Mouse (Mus musculus): ENCODE measurements around the gene Mrpl55. TPM values are rescaled to one million over a fixed set of nuclear protein-coding genes. Genes with fewer than 3 reads are reported as not detected.

Mrpl55 gene
- total RNA-seq, 2 experiments from 2014 or later, result 33.2 to 38.3 TPM

DNA sequence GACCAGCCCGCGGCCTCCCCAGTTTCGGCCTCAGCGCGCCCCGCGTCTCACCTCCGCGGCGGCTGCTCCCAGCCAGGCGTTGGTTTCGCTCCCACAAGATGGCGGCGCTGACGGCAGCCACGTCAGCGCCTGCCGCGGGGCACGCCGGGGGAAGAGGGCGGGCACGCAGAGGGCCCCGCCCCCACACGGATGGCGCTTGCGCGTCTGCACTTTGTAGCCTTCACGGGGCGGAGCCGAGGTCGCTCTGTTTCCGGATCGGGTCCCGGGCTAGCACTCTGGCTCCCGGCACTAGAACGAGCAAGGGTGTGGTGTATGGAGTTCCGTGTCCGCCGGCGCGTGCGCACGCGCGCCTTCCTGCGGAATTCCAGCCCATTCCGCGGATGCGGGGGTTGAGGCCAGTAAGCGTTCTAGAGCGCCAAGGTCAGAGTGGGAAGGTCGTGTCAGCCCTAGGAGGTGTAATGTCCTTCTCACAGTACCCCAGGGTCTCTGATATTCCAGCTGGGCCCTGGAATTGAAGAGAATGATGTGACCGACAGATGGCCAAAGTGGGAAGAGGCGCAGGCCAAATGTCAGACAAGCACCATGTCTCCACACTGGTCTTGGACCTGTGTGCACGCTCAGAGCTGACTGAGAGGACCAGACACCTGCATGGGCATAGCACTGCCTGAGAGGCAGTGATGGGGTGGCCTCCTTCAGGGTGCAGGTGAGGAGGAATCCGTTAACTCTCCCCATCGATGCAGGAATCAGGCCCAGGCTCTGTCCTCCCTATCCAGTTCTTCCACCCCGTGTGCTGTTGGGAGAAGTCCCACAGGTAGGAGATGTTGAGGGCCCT lies 26.1 kb downstream of the Mrpl55 start, which contains the start of gene Arf1:
TSS of gene Arf1 (minus strand) at position 149 of the 832 bp plus-strand sequence.
- DNase-seq, result peak; percentile 95 to 96

DNA sequence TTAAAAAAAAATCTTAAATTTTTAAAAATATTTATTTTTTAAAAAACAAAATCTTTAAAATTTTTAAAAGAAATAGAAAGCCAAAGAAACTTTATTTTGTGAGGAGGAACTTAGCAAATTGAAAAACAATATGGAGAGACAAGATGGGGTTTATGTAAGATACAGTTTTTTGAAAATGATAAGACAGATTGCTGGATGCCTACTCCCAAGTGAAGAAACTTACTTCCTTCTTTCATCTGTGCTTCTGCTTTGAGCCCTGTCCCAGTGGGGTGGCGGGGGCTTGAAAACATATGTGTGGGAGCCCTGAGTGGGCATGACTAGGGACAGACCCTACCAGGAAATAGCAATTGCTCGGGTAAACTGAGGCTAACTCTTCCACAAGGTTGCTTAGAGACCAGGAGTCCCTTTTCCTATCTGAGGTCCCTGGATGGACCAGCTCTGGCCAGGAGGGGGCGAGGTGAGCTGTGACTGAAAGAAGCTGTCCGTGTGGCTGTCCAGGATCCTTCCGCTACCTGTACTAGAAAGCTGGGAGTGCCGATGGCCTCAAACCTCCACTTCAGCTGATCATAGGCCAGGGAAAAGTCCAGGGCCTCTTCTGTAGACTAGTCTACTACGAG lies 28.0 kb downstream of the Mrpl55 start:
- peak in 1 of 2 experiments; percentile 48 for DNase-seq

DNA sequence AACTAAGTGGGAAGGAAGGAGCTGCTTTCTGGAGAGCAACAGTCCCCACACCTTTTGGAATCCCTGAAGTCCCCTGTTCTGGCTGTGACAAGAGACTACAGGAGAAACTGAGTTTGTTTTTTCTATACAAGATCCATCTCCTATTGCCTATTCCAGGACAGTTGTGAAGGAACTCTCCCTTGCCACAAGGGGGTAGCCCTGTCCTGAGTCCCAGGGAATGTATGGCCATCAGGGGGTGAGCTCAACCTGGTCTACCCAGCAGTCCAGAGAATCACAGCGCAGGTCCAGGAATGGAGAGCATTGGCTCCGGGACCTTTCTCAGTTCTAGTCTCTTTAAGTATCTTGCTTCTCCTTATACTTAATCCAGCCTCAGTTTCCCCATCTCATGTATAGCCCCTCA lies 30.5 kb downstream of the Mrpl55 start:
- DNase-seq, result no peak

- DNase-seq, result peak; percentile 56 to 60
Measured at GRCm38 (mm10) chr11:59238525-59239427, 36.5 kb downstream of the Mrpl55 start.

GRCm38 (mm10) chr11:59239428-59239785 lies 37.1 kb downstream of the Mrpl55 start:
- no peak for DNase-seq

DNA sequence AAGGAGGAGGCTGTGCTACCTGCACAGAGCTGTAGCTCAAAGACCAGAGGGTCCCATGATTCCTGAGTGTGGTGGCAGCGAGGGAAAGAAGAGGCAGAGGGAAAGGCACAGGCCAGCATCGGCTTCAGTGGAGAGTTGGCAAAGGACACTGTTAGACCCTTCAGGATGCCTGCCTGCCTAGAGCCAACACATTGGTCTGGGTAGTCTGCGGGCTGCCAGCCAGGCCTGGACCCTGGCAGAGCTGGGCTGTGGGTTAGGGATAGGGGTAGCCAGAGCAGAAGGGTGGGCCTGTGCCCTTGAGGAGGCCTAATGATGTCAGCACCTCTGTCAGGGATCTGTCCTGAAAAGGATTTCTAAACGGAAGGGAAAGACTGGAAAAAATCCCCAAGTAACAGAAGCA lies 37.5 kb downstream of the Mrpl55 start:
- DNase-seq, result no peak

GRCm38 (mm10) chr11:59241841-59242240 lies 39.6 kb downstream of the Mrpl55 start:
- DNase-seq, result no peak

- no peak for DNase-seq
Measured at GRCm38 (mm10) chr11:59243856-59244255, 41.6 kb downstream of the Mrpl55 start.

- no peak for DNase-seq
Measured at GRCm38 (mm10) chr11:59248101-59248500, 45.8 kb downstream of the Mrpl55 start.

Other genes starting within 250 kb of the Mrpl55 start
- 10 to 100 TPM; 73.2 to 83.2 TPM for gene Hist3h2a, start 247.8 kb upstream of the Mrpl55 start, total RNA-seq (2021)
- gene Trim17, start 247.8 kb upstream of the Mrpl55 start, total RNA-seq (2021), result 1 to 10 TPM; 5.6 to 6.2 TPM
- 10 to 100 TPM; 28.8 to 29.3 TPM for gene Trim11, start 224.4 kb upstream of the Mrpl55 start, total RNA-seq (2021)
- 1 to 10 TPM; 1.2 to 1.7 TPM for gene Obscn, start 66.1 kb upstream of the Mrpl55 start, total RNA-seq (2021)
- 1 to 10 TPM; 8.5 to 8.6 TPM for gene Iba57, start 38.7 kb upstream of the Mrpl55 start, total RNA-seq (2021)
- 10 to 100 TPM; 15.7 to 16.9 TPM for gene Gjc2, start 19.3 kb upstream of the Mrpl55 start, total RNA-seq (2021)
- gene Guk1, start 10.3 kb upstream of the Mrpl55 start, total RNA-seq (2021), result 100 to 1,000 TPM; 127 to 155 TPM
- gene 2310033P09Rik, start 5.8 kb downstream of the Mrpl55 start, total RNA-seq (2021), result 10 to 100 TPM; 24.0 to 25.2 TPM
- gene Arf1, start 25.8 kb downstream of the Mrpl55 start, total RNA-seq (2021), result 100 to 1,000 TPM; 489 to 533 TPM
- gene Wnt3a, start 88.3 kb downstream of the Mrpl55 start, total RNA-seq (2021), result not detected
- gene Wnt9a, start 104.4 kb downstream of the Mrpl55 start, total RNA-seq (2021), result 1 to 10 TPM; 3.1 to 3.6 TPM
- gene Prss38, start 173.2 kb downstream of the Mrpl55 start, total RNA-seq (2021), result not detected
- gene Jmjd4, start 247.6 kb downstream of the Mrpl55 start, total RNA-seq (2021), result 10 to 100 TPM; 25.2 to 25.9 TPM
- 100 to 1,000 TPM; 342 to 359 TPM for gene Snap47, start 248.7 kb downstream of the Mrpl55 start, total RNA-seq (2021)

Measured in layer of hippocampus, postnatal 36 days (tissue).